ENCODE assay signal across 18 mouse cellular contexts in genomic region chr3:127463816-127464480, GRCm38 (mm10). TPM values are rescaled to one million over a fixed set of nuclear protein-coding genes. Genes with fewer than 3 reads are reported as not detected.
DNase-seq lines count a peak whose midpoint lies in the region; ATAC-seq and TF ChIP-seq lines count a peak whose summit lies in the region.
"Had no signal": no experiment of that assay in that cellular context is flagged by ENCODE, and none has a peak within 500 bp of the region (broad histone marks: within the 10 kb centered on the region; RNA-seq: fewer than 3 reads in every experiment).

No protein-coding gene starts in this region.

- H3K36me3 ChIP-seq in midbrain, embryonic 10.5 days: no peaks in the 10 kb centered on the region
- H3K36me3 ChIP-seq in midbrain, postnatal 0 days (ENCODE audit: insufficient read depth, low read length): no peaks in the 10 kb centered on the region
- no peaks in the 10 kb centered on the region for H3K36me3 ChIP-seq in hindbrain, embryonic 12.5 days
- H3K36me3 ChIP-seq in midbrain, embryonic 16.5 days (ENCODE audit: control insufficient read depth, insufficient read depth, low read length): no peaks in the 10 kb centered on the region
- H3K36me3 ChIP-seq: limb, embryonic 10.5 days; liver, embryonic 12.5 days; neural tube, embryonic 13.5 days; stomach, embryonic 15.5 days had no signal

- H3K9me3 ChIP-seq in midbrain, embryonic 10.5 days (replicated peaks): no peaks in the 10 kb centered on the region
- no peaks in the 10 kb centered on the region for H3K9me3 ChIP-seq in midbrain, postnatal 0 days (ENCODE audit: low read length)
- no peaks in the 10 kb centered on the region for H3K9me3 ChIP-seq in hindbrain, embryonic 12.5 days (replicated peaks)
- H3K9me3 ChIP-seq in midbrain, embryonic 16.5 days (replicated peaks; ENCODE audit: control insufficient read depth, low read length, poor library complexity, severe bottlenecking): no peaks in the 10 kb centered on the region
- H3K9me3 ChIP-seq: limb, embryonic 10.5 days; liver, embryonic 12.5 days; megakaryocyte, embryonic 14.5 days; neural tube, embryonic 13.5 days; stomach, embryonic 15.5 days had no signal

- H3K27me3 ChIP-seq in midbrain, embryonic 10.5 days (ENCODE audit: low read depth, poor library complexity, severe bottlenecking): peaks cover 39% of the 10 kb centered on the region
- no peaks in the 10 kb centered on the region; the same call in 1 of the 2 replicates for H3K27me3 ChIP-seq in midbrain, postnatal 0 days (ENCODE audit: insufficient read depth, low read length)
- H3K27me3 ChIP-seq in hindbrain, embryonic 12.5 days: peaks cover 4% of the 10 kb centered on the region; the same call in 1 of the 2 replicates
- H3K27me3 ChIP-seq in midbrain, embryonic 16.5 days (ENCODE audit: control insufficient read depth, insufficient read depth, low read depth, low read length): no peaks in the 10 kb centered on the region
- H3K27me3 ChIP-seq: liver, embryonic 12.5 days; stomach, embryonic 15.5 days had no signal

- no peak overlapping the region for H3K4me2 ChIP-seq in midbrain, postnatal 0 days (ENCODE audit: low read depth, low read length, poor library complexity, severe bottlenecking)
- H3K4me2 ChIP-seq in hindbrain, embryonic 12.5 days (replicated peaks): 0 out of 2 replicates have a peak overlapping the region, but pooled peaks have one; percentile 8
- H3K4me2 ChIP-seq in midbrain, embryonic 16.5 days (ENCODE audit: low read length): no peak overlapping the region; the same call in 1 of the 2 replicates
- H3K4me2 ChIP-seq: liver, embryonic 12.5 days; neural tube, embryonic 13.5 days; stomach, embryonic 15.5 days had no signal

- H3K4me3 ChIP-seq in midbrain, embryonic 10.5 days: 0 out of 2 replicates have a peak overlapping the region, but pooled peaks have one; percentile 0
- no peak overlapping the region for H3K4me3 ChIP-seq in midbrain, postnatal 0 days (ENCODE audit: low read depth, low read length)
- H3K4me3 ChIP-seq in hindbrain, embryonic 12.5 days: no peak overlapping the region
- no peak overlapping the region for H3K4me3 ChIP-seq in midbrain, embryonic 16.5 days (ENCODE audit: low read depth, low read length)
- H3K4me3 ChIP-seq: heart, adult 2 months; limb, embryonic 10.5 days; liver, embryonic 12.5 days; megakaryocyte, embryonic 14.5 days; neural tube, embryonic 13.5 days; stomach, embryonic 15.5 days had no signal

- no peak for TF ChIP-seq CTCF in midbrain, postnatal 0 days (IDR thresholded peaks at IDR 0.05)

- peak; percentile 45 for DNase-seq in midbrain, embryonic 10.5 days (ENCODE audit: low spot score)
- no peak for DNase-seq in midbrain, postnatal 0 days (ENCODE audit: low spot score)
- DNase-seq in embryo, embryonic 10.5 days (ENCODE audit: low spot score): peak; percentile 54
- no peak for DNase-seq in adrenal gland, postnatal 36 days
- DNase-seq in layer of hippocampus, postnatal 25 days (ENCODE audit: extremely low spot score in 1 of 2, low spot score in 1 of 2): no peak
- no peak for DNase-seq in adrenal gland, adult 8-10 months
- DNase-seq: cerebellum, adult 18-20 months; heart, adult 2 months; kidney, postnatal 4 days; spleen, adult 18-20 months; thymus, postnatal 14 days had no signal

- 6% methylated on average over 14 of the region's 14 CpGs for WGBS in midbrain, embryonic 10.5 days
- WGBS in midbrain, postnatal 0 days: 19% methylated on average over 14 of the region's 14 CpGs
- 12% methylated on average over 14 of the region's 14 CpGs for WGBS in hindbrain, embryonic 12.5 days
- 9% methylated on average over 14 of the region's 14 CpGs for WGBS in midbrain, embryonic 16.5 days

- H3K4me1 ChIP-seq in midbrain, embryonic 10.5 days: peaks cover 40% of the 10 kb centered on the region
- no peaks in the 10 kb centered on the region for H3K4me1 ChIP-seq in midbrain, postnatal 0 days (ENCODE audit: insufficient read depth, low read length)
- peaks cover 9% of the 10 kb centered on the region for H3K4me1 ChIP-seq in hindbrain, embryonic 12.5 days
- H3K4me1 ChIP-seq in midbrain, embryonic 16.5 days (ENCODE audit: control insufficient read depth, insufficient read depth, low read length): peaks cover 7% of the 10 kb centered on the region
- H3K4me1 ChIP-seq: megakaryocyte, embryonic 14.5 days; stomach, embryonic 15.5 days had no signal

- H3K27ac ChIP-seq in midbrain, embryonic 10.5 days (replicated peaks): peak overlapping the region; percentile 79
- H3K27ac ChIP-seq in midbrain, postnatal 0 days (ENCODE audit: low read depth, low read length): no peak overlapping the region
- H3K27ac ChIP-seq in hindbrain, embryonic 12.5 days: 0 out of 2 replicates have a peak overlapping the region, but pooled peaks have one; percentile 40
- H3K27ac ChIP-seq in midbrain, embryonic 16.5 days (ENCODE audit: low read length): no peak overlapping the region
- H3K27ac ChIP-seq: heart, adult 2 months; limb, embryonic 10.5 days; liver, embryonic 12.5 days; neural tube, embryonic 13.5 days; stomach, embryonic 15.5 days had no signal

- ATAC-seq in midbrain, postnatal 0 days (ENCODE audit: low FRiP score): no peak
- ATAC-seq in hindbrain, embryonic 12.5 days (ENCODE audit: low FRiP score): peak; percentile 52
- peak; percentile 52; the same call in 1 of the 2 replicates for ATAC-seq in midbrain, embryonic 16.5 days
- ATAC-seq: liver, embryonic 12.5 days had no signal

- no peak overlapping the region for H3K9ac ChIP-seq in midbrain, postnatal 0 days (replicated peaks; ENCODE audit: low read length, poor library complexity, severe bottlenecking)
- H3K9ac ChIP-seq in hindbrain, embryonic 12.5 days: no peak overlapping the region
- no peak overlapping the region for H3K9ac ChIP-seq in midbrain, embryonic 16.5 days (ENCODE audit: low read depth, low read length)
- H3K9ac ChIP-seq: liver, embryonic 12.5 days; neural tube, embryonic 13.5 days; stomach, embryonic 15.5 days had no signal

RNA-seq across cellular contexts. Expression of gene Ank2, which starts 35.2 kb away (rescaled TPM):
- 40.4 and 60.8 TPM in 2 replicates for polyA plus RNA-seq in midbrain, embryonic 10.5 days (2016; fragmentation: Nextera tagmentation; extraction: Ambion mirVana)
- 623 and 716 TPM in 2 replicates for total RNA-seq in midbrain, postnatal 0 days (2014; rRNA removed)
- 155 and 200 TPM in 2 replicates for polyA plus RNA-seq in midbrain, postnatal 0 days (2015; fragmentation: Nextera tagmentation; extraction: Ambion mirVana)
- polyA plus RNA-seq in hindbrain, embryonic 12.5 days (2016; fragmentation: Nextera tagmentation; extraction: Ambion mirVana): 131 and 138 TPM in 2 replicates
- 189 and 211 TPM in 2 replicates for polyA plus RNA-seq in midbrain, embryonic 16.5 days (2015; fragmentation: Nextera tagmentation; extraction: Ambion mirVana)
- total RNA-seq in adrenal gland, postnatal 36 days (2021): 10 to 100 TPM; 38.6 to 42.5 TPM
- total RNA-seq in layer of hippocampus, postnatal 25 days (2021): 100 to 1,000 TPM; 675 to 811 TPM
- total RNA-seq in adrenal gland, adult 8-10 months (2022): 10 to 100 TPM; 42.5 to 55.4 (median 46.6) TPM

Comparison
In these comparisons a context has a peak if more than half of its experiments do, and no peak if none do; other contexts are left out.
1. DNase-seq: peak in midbrain, embryonic 10.5 days (single experiment) and embryo, embryonic 10.5 days (single experiment); none in midbrain, postnatal 0 days (single experiment), adrenal gland, postnatal 36 days (0 of 2), layer of hippocampus, postnatal 25 days (0 of 2) and adrenal gland, adult 8-10 months (single experiment).
2. H3K27ac ChIP-seq: peak in midbrain, embryonic 10.5 days (single experiment) and hindbrain, embryonic 12.5 days (single experiment); none in midbrain, postnatal 0 days (single experiment) and midbrain, embryonic 16.5 days (single experiment).
3. RNA of gene Ank2, which starts 35.2 kb away (total RNA-seq): 675 to 811 TPM in layer of hippocampus, postnatal 25 days and 623 to 716 TPM in midbrain, postnatal 0 days; 42.5 to 55.4 TPM in adrenal gland, adult 8-10 months and 38.6 to 42.5 TPM in adrenal gland, postnatal 36 days; every median in the first group is over 10 times any median in the second.